Mouse (Mus musculus) left cerebral cortex, postnatal 36 days (tissue): Measurements from ENCODE around the gene Fam196b. TPM values are rescaled to one million over a fixed set of nuclear protein-coding genes. Genes with fewer than 3 reads are reported as not detected.
A peak's percentile ranks its signal among the peaks of the same experiment; 100 is the strongest.

ENCODE experiments used
- DNase-seq, 2 experiments: peaks; one replicate each; pipeline ENCODE4 v3.0.0; 2021 to 2022; ENCODE audit warnings: low spot score in 2 of 2, mixed read lengths in 1 of 2
- intact Hi-C: fragments of 180-260 bp; cut with DNase I; formaldehyde crosslinking; loops from one replicate; pipeline ENCODE4 v1.15.1; 2025
- total RNA-seq, 2 experiments: library from RNA; stranded (reverse); gene quantifications; 2 replicates each; pipeline ENCODE4 v1.2.3; 2021

Fam196b gene
- total RNA-seq, 2 experiments from 2014 or later: 1.4 to 1.6 TPM

GRCm38 (mm10) chr11:34392105-34392504 is 77.5 kb downstream of the Fam196b start:
- intact Hi-C loops: no loop called here
- DNase-seq: no peak

DNA sequence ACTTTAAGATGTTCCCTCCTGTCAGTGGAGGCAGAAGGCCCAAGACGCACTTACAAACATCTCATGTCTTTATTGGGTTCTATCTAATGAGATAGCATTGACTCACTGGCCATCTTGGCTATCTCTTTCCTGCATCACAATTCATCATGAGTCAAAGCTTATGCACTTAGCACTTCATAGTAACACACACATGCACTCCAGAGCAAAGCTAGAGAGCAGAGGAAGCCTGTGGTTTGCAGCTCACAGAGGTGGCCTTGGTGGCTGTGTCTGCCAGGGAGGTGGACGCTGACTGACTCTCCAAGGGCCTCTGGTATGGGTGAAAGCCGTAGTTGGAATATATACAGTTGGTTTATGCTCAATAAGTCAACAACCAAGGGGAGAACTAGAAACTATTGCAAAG is 81.2 kb downstream of the Fam196b start:
- intact Hi-C loops: no loop called here
- no peak for DNase-seq

DNA sequence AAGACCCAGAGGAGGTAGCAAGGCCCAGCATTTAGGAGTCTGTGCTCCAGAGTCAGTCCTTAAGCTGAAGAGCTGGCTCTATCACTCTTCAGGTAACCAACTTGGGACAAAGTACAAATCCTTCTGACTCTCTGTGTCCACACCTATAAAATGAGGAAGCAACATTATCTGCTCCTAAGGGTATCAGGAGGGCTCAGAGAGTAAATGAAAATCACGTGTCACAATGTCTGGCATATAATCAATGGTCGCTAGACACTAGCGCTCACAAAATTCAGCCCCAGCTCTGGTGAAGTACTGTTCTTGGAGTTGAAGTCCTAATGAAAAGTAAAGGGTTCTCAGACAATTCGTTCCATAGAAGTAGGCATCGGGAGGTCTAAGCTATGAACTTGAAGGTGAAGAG is 83.0 kb downstream of the Fam196b start:
- no peak for DNase-seq
- intact Hi-C loops: no loop called here

GRCm38 (mm10) chr11:34398555-34398954 is 83.9 kb downstream of the Fam196b start:
- DNase-seq: no peak
- intact Hi-C loops: no loop called here

DNA sequence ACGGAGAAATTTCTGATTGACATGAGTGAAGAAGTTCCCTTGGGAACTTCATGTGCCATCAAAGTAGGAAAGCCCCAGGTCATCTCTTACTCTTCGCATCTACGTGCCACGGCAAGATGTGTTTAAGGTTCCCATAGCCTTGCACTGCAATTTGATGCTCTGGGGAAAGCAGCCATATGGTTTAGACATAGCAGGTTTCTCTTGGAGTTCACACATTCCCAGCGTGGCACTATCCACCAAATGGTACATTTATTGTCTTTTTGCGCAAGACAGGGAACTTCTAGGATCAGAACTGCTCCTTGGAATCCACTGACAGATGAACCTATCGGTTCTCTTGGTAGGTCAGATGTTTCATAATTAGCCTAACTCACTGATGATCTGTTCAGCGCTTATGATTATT is 86.7 kb downstream of the Fam196b start:
- DNase-seq: no peak
- intact Hi-C loops: no loop called here

GRCm38 (mm10) chr11:34405311-34405710 is 90.7 kb downstream of the Fam196b start:
- DNase-seq: no peak
- intact Hi-C loops: no loop called here

- intact Hi-C loops: no loop called here
- no peak for DNase-seq
Measured at GRCm38 (mm10) chr11:34406309-34406708, 91.7 kb downstream of the Fam196b start.

- intact Hi-C loops: no loop called here
- DNase-seq: no peak
Measured at GRCm38 (mm10) chr11:34406850-34407249, 92.2 kb downstream of the Fam196b start.

- DNase-seq: no peak
- intact Hi-C loops: no loop called here
Measured at GRCm38 (mm10) chr11:34415884-34416618, 101.4 kb downstream of the Fam196b start.

- intact Hi-C loops: no loop called here
- DNase-seq: no peak
Measured at GRCm38 (mm10) chr11:34416619-34416979, 102.0 kb downstream of the Fam196b start.

- peak; percentile 66 to 70 for DNase-seq
- intact Hi-C loops: loop anchor here (5.0 kb wide), 1 partner anchor 104 kb away; no protein-coding TSS in a partner anchor
Measured at GRCm38 (mm10) chr11:34421061-34421460, 106.4 kb downstream of the Fam196b start.

DNA sequence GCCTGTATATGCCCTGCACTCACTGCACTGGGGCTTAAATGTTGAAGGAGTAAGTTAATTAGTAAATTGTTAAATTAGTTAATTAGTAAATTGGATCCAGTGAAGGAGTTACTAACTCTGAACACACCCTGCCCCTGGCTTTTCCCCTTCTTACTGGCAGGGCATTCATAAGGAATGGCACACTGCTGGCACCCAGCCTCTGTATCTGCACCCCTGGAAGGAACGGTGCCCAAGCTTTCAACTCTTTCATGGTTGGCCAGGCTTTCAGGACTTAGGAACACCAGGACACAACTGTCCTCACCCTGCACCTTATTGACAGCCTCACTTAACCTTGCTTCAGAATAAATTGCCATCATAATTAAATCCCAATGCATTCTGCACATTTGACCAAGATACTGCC is 109.9 kb downstream of the Fam196b start:
- intact Hi-C loops: loop anchor here (5.0 kb wide), 1 partner anchor 107 kb away; no protein-coding TSS in a partner anchor

GRCm38 (mm10) chr11:34427212-34427611 is 112.6 kb downstream of the Fam196b start:
- no peak for DNase-seq
- intact Hi-C loops: no loop called here

More for the DNA sequence above, 109.9 kb downstream of the Fam196b start:
- no peak for DNase-seq

DNA sequence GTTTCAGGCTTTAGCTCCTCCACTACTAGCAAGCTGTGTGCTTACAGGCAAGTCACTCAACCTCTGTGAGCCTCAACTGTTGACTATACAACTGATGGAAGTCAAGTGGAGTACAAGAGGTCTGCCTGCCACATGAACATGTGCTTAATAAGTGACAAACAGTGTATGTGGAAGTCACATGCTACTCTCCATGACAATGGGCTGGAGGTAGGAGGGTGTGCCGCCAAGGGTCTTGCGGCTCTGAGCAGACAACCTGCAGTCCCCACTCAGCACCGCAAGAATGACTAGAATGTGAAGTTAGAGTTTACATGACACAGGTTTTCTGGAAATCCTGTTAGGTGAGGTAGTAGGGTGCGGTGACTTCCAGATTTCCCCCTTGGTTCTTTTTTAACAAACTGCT is 116.3 kb downstream of the Fam196b start:
- intact Hi-C loops: no loop called here
- DNase-seq: no peak

- no peak for DNase-seq
- intact Hi-C loops: no loop called here
Measured at GRCm38 (mm10) chr11:34431371-34431770, 116.7 kb downstream of the Fam196b start.

- intact Hi-C loops: no loop called here
- DNase-seq: no peak
Measured at GRCm38 (mm10) chr11:34431978-34432377, 117.4 kb downstream of the Fam196b start.

DNA sequence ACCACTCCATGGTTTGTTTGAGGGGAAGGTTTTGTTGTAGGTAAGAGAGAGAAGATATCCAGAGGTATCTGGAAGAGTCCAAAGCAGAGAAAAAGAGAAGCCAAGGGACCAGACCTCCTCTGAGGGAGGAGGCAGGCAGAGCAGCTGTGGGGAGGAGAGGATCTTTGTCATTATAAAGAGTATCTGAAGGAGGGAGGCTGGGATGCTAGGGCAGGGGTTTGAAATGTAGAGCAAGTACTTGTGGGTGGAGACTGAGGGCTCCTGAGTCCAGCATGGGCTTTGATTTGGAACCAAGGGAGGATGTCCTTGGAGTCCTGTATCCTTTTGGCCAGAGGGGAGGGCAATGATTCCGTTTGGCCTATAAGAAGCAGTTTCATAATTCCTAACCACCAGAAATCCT is 122.8 kb downstream of the Fam196b start:
- intact Hi-C loops: no loop called here
- DNase-seq: no peak

DNA sequence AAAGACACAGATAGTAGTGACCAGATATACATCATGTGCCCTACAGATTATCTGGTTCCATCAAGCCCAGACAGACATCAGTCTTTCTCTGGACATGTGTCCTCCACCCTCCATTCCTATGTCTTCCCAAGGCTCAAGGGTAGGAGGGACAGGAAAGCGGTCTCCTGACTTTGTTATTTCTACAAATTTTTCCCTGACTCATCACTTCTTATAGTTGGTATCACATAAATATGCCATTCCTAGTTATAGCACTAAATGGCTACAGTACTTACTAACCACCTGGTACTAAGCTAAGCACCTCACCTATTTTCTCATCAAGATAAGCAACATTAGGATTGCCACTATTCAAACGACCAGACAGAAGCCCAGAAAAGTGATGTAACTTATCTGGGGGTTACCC is 123.8 kb downstream of the Fam196b start:
- DNase-seq: no peak
- intact Hi-C loops: no loop called here

DNA sequence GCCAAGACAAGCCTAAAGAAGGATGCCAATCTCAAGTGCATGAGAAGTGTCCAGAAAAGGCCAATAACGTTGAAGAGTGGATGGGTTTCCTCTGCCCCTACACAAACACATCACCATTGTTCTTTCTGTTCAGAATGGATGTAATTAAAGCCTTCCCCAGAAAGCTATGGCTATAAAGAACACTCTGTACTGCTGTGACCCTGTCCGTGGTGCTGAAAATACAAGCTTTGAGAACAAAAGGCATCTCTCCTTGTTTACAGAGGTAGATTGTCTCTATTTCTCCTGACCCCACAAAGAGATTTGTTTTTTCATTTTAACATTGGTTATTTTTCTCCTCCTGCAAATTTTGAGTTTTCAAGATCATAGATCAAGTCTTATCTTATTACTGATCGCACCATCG is 133.3 kb downstream of the Fam196b start:
- no peak for DNase-seq
- intact Hi-C loops: no loop called here

DNA sequence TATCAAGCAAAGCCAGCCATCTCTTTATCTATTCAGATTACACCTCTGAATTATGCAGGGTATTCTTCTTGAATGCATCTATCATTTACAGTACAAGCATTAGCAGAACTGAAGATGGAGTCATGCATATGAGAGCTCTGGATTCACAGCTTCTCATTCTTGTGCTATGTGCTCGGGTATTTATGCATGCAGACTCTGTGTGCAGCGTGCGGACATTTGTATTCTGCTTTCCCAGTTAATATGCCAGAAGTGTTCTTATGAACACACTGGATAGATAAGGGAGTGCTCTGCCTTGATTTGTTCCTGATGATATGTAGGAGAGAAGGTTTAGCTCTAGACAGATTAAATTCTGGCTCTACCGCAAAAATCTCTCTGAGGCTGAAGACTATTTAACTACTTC is 135.3 kb downstream of the Fam196b start:
- intact Hi-C loops: no loop called here
- DNase-seq: no peak

DNA sequence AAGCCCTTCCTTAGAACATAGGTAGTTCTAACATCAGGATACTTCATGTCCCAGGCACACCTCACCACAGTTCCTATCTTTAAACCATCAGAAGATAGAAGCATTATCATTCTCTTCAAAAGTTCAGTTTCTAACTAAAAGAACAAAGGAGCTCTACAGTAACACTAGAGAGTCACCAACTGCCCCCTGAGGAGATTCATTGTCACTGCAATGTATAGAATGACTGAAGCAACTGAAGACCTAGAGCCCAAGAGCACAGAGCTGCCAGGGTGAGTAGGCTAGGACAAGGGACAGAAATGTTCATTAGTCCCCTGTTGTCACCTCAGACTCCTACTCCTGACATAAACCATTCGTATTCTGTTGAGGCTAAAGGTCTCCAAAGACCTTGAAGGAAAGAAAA is 152.4 kb downstream of the Fam196b start:
- DNase-seq: no peak
- intact Hi-C loops: no loop called here

DNA sequence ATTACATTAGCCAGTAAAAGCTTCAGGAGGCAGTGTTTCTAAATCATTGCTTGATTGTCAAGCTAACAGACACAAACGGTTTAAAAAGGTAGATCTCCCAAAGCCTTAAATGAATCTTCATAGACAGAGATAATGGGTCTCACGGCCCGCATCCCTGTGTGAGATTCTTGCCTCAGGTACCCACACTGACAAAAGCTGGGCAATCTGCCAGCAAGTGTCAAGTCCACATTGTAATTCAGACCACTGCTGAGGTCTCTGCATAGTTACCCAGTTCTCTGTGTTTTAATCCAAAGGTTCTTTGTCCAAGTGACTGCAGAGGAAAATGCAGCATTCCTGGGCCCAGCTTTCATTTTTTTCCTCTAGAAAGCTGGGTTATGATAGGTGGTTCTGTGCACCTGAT is 153.9 kb downstream of the Fam196b start:
- no peak for DNase-seq
- intact Hi-C loops: no loop called here
